Mouse (Mus musculus) ES-E14 (cell line): Measurements from ENCODE around the gene Ctnnb1. TPM values are rescaled to one million over a fixed set of nuclear protein-coding genes. Genes with fewer than 3 reads are reported as not detected.

Source experiments
- DNase-seq: peaks from one replicate; pipeline ENCODE4 v3.0.0-alpha.2; 2013; ENCODE audit warnings: low read depth, low spot score
- H3K27ac ChIP-seq: 2 replicates; pipeline ENCODE4 v1.5.1; 2012; ENCODE audit warnings: low read depth, mild to moderate bottlenecking, low read length, moderate library complexity, mixed read lengths; ENCODE audit not compliant: poor library complexity, insufficient read depth, severe bottlenecking
- H3K36me3 ChIP-seq: 2 replicates; pipeline ENCODE4 v1.6.1; 2012; ENCODE audit warnings: mild to moderate bottlenecking, low read length, moderate library complexity, mixed read lengths; ENCODE audit not compliant: control insufficient read depth, poor library complexity, insufficient read depth, severe bottlenecking
- H3K4me1 ChIP-seq, 2 experiments: fragments of 150-350 bp in 1 of 2; sonication (generic) in 1 of 2; 2 replicates each; pipeline ENCODE4 v1.6.1; 2012; ENCODE audit warnings: low read length in 2 of 2, mild to moderate bottlenecking in 1 of 2, mixed read lengths in 1 of 2; ENCODE audit not compliant: control insufficient read depth in 2 of 2, insufficient read depth in 2 of 2, poor library complexity in 1 of 2
- H3K4me3 ChIP-seq, 2 experiments: fragments of 150-350 bp in 1 of 2; sonication (generic) in 1 of 2; 2 replicates each; pipeline ENCODE4 v1.5.1; 2012; ENCODE audit warnings: low read length in 2 of 2, low read depth in 1 of 2, mild to moderate bottlenecking in 1 of 2, mixed read lengths in 1 of 2; ENCODE audit not compliant: insufficient read depth in 1 of 2, poor library complexity in 1 of 2, severe bottlenecking in 1 of 2
- H3K9ac ChIP-seq: 2 replicates; pipeline ENCODE4 v1.6.1; 2012; ENCODE audit warnings: low read depth, mild to moderate bottlenecking, low read length, mixed read lengths; ENCODE audit not compliant: poor library complexity, insufficient read depth, severe bottlenecking
- H3K9me3 ChIP-seq: fragments of 150-350 bp; sonication (generic); 2 replicates; pipeline ENCODE4 v1.6.1; 2012; ENCODE audit warnings: low read depth, mild to moderate bottlenecking, low read length; ENCODE audit not compliant: control insufficient read depth, insufficient read depth
- CHD2 ChIP-seq: IDR thresholded peaks from 2 replicates; pipeline ENCODE4 v1.6.1; 2014; ENCODE audit warnings: mild to moderate bottlenecking, low read depth, low read length, inconsistent platforms
- HCFC1 ChIP-seq: IDR thresholded peaks from 2 replicates; pipeline ENCODE4 v1.6.1; 2012; ENCODE audit warnings: low read length, inconsistent platforms, borderline replicate concordance; ENCODE audit not compliant: insufficient read depth
- MAFK ChIP-seq: IDR thresholded peaks from 2 replicates; pipeline ENCODE4 v1.6.1; 2014; ENCODE audit warnings: mild to moderate bottlenecking, low read depth, low read length, inconsistent platforms; ENCODE audit not compliant: insufficient read depth
- ZC3H11A ChIP-seq: IDR thresholded peaks from 2 replicates; pipeline ENCODE4 v1.6.1; 2012; ENCODE audit warnings: low read depth, mild to moderate bottlenecking, inconsistent platforms, low read length, borderline replicate concordance
- ZNF384 ChIP-seq: IDR thresholded peaks from 2 replicates; pipeline ENCODE4 v1.6.1; 2012; ENCODE audit warnings: low read depth, low read length, inconsistent platforms
- in situ Hi-C, 2 experiments: fragments of 600-800 bp; cut with MboI; formaldehyde crosslinking; loops; one replicate each; pipeline ENCODE4 v1.15.1; 2025; ENCODE audit warnings: low sequenced_read_pairs in 2 of 2, inconsistent platforms in 1 of 2; ENCODE audit not compliant: unreplicated experiment in 2 of 2
- total RNA-seq: library from RNA; depleted of rRNA; stranded (reverse); fragments of 300-350 nt; gene quantifications from 2 replicates; pipeline ENCODE4 v1.2.3, GENCODE M21; 2012

Gene Ctnnb1
- total RNA-seq, 1 experiment: 572 TPM

DNA sequence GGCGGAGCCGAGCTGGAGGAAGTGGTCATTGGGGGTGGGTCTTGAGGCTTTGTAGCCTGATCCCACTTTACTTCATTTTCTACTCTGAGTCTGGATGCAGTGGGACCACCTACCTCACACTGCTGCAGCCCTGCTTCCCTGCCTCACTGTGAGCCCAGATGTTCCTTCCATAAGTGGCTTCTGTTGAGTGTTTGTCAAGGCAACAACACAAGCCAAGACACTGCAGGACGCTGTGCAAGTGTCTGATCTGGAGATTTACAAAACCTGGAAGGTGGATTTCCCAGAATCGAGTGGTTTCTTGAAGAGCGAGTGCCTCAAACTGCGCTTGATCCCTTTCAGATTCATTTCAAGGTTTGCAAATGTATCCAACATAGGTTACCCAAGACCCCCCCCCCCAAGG is 20.6 kb upstream of the Ctnnb1 start:
- Histone ChIP-seq H3K4me3 (no peak overlapping the region), H3K36me3 (no peaks in the 10 kb centered on the region), H3K9ac (no peak overlapping the region), H3K9me3 (no peaks in the 10 kb centered on the region), H3K4me1 (peaks cover 0 to 7% of the 10 kb centered on the region in 2 experiments; a peak in 2 of 4 replicates), H3K27ac (no peak overlapping the region)
- in situ Hi-C loops: no loop called here
- no peak for TF ChIP-seq ZNF384
- no peak for TF ChIP-seq HCFC1
- no peak for TF ChIP-seq MAFK
- TF ChIP-seq CHD2: no peak
- DNase-seq: no peak

DNA sequence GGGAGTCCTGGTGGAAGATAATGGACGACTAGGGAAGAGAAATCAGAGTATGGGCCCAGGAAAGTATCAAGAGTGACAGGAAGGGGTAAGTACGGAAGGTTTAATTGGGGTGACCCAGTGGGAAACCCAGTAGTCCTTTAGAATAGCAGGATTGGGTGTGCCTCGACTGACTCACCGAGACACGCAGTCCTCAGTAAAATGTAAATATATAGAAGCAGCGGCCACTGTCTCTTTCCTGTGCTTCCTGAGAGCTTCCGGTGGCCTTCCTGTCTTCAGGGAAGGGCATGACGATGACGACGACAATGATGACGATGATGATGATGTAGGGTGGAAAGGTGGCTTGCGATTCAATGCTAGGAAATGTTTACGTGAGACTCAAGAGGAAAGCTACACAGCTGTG is 15.9 kb upstream of the Ctnnb1 start:
- in situ Hi-C loops: no loop called here
- Histone ChIP-seq H3K9me3 (no peaks in the 10 kb centered on the region), H3K36me3 (no peaks in the 10 kb centered on the region), H3K27ac (no peak overlapping the region), H3K4me1 (peaks cover 1 to 9% of the 10 kb centered on the region in 2 experiments; a peak in 3 of 4 replicates), H3K4me3 (no peak overlapping the region), H3K9ac (no peak overlapping the region)
- no peak for DNase-seq
- TF ChIP-seq CHD2: no peak
- no peak for TF ChIP-seq ZNF384
- TF ChIP-seq HCFC1: no peak
- TF ChIP-seq MAFK: no peak
- TF ChIP-seq ZC3H11A: no peak

DNA sequence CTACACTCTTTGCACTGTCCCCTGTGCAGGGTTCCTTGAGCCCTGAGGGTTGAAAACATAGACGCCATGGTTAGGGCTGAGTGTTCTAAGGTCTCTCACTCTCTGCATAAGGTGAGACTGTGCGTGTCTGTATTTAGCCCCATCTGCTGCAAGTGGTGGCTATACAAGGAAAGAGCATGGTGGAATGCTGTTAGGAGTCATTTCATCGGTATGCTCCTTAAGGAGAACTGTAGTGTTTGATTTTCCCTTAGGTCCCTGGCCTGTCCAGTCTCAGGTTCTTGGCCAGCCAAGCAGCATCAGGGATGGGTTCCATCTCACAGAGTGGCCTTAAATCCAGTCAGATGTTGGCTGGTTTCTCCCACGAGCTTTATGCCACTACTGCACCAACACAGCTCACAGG is 14.6 kb upstream of the Ctnnb1 start:
- no peaks in the 10 kb centered on the region for H3K36me3 ChIP-seq
- H3K27ac ChIP-seq: no peak overlapping the region
- no peaks in the 10 kb centered on the region for H3K9me3 ChIP-seq
- in situ Hi-C loops: no loop called here
- H3K4me1 ChIP-seq: peaks cover 6 to 13% of the 10 kb centered on the region in 2 experiments; a peak in 3 of 4 replicates
- TF ChIP-seq MAFK (no peak), ZC3H11A (no peak), CHD2 (no peak), ZNF384 (no peak), HCFC1 (no peak)
- H3K4me3 ChIP-seq: peak overlapping the region in 1 of 2 experiments; percentile 37; a peak in 1 of 4 replicates
- peak overlapping the region; percentile 6; the same call in 1 of the 2 replicates for H3K9ac ChIP-seq
- no peak for DNase-seq

DNA sequence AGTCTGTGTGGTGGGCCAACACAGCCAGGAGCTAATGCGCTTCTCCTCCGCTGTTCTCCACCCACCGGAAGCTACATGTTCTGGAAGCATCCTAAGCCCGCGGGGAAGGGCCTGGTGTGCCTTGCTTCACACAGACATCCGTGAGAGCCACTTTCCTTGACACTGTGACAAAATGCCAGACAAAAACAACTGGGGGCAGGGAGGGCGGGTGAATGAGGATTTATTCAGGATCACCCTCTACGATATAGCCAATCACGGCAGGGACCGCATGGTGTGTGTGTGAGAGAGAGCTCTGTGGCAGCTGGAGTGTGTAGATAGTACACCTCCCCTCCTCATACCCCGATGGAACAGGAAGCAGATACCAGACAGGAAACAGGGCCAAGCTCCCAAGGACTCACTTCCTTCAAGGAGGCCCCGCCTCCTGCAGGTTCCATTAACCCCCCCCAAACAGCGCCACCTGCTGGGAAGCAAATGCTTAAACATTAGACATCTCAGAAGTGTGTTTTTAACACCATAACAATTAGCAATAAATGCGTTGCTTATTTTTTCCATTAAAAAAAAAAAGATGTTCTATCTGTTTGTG is 14.0 kb upstream of the Ctnnb1 start:
- Histone ChIP-seq H3K9ac (peak overlapping the region; percentile 26; the same call in 1 of the 2 replicates), H3K27ac (peak overlapping the region; percentile 3; the same call in 1 of the 2 replicates), H3K9me3 (no peaks in the 10 kb centered on the region), H3K4me1 (peaks cover 6 to 14% of the 10 kb centered on the region in 2 experiments; a peak in 3 of 4 replicates), H3K36me3 (no peaks in the 10 kb centered on the region), H3K4me3 (peak overlapping the region; percentile 37; a peak in 2 of 4 replicates)
- in situ Hi-C loops: no loop called here
- TF ChIP-seq CHD2: no peak
- no peak for TF ChIP-seq MAFK
- TF ChIP-seq ZC3H11A: no peak
- TF ChIP-seq ZNF384: no peak
- no peak for TF ChIP-seq HCFC1
- no peak for DNase-seq
